Mouse (Mus musculus) myocyte (in vitro differentiated cells): Measurements from ENCODE around the gene Cars.

ENCODE experiments used
- E2F4 ChIP-seq: IDR thresholded peaks from one replicate; pipeline ENCODE4 v1.6.1; 2011; ENCODE audit warnings: mild to moderate bottlenecking, control low read depth, moderate library complexity; ENCODE audit not compliant: insufficient read depth
- MAX ChIP-seq: IDR thresholded peaks from one replicate; pipeline ENCODE4 v1.6.1; 2011; ENCODE audit warnings: low read depth, mild to moderate bottlenecking, control low read depth
- MYOG ChIP-seq, 3 experiments: IDR thresholded peaks; one replicate each; pipeline ENCODE4 v1.6.1; 2011; ENCODE audit warnings: control low read depth in 2 of 3, low read depth in 2 of 3, mild to moderate bottlenecking in 2 of 3; ENCODE audit not compliant: insufficient read length in 2 of 3, control insufficient read depth in 1 of 3, insufficient read depth in 1 of 3
- POLR2A ChIP-seq: IDR thresholded peaks from one replicate; pipeline ENCODE4 v1.6.1; 2011; ENCODE audit warnings: low read depth, mild to moderate bottlenecking, control low read depth, moderate library complexity; ENCODE audit not compliant: insufficient read length
- POLR2AphosphoS2 ChIP-seq: IDR thresholded peaks from one replicate; pipeline ENCODE4 v1.6.1; 2011; ENCODE audit warnings: low read depth, control low read depth; ENCODE audit not compliant: insufficient read length
- REST ChIP-seq: IDR thresholded peaks from one replicate; pipeline ENCODE4 v1.6.1; 2011; ENCODE audit warnings: mild to moderate bottlenecking, control low read depth, moderate library complexity; ENCODE audit not compliant: insufficient read depth, insufficient read length
- SRF ChIP-seq: IDR thresholded peaks from one replicate; pipeline ENCODE4 v1.6.1; 2011; ENCODE audit warnings: low read depth; ENCODE audit not compliant: control insufficient read depth, insufficient read length
- TCF3 ChIP-seq: IDR thresholded peaks from one replicate; pipeline ENCODE4 v1.6.1; 2011; ENCODE audit warnings: low read depth, control low read depth; ENCODE audit not compliant: insufficient read length
- USF1 ChIP-seq: IDR thresholded peaks from one replicate; pipeline ENCODE4 v1.6.1; 2011; ENCODE audit warnings: low read depth, mild to moderate bottlenecking, control low read depth, moderate library complexity

- TF ChIP-seq POLR2A (peak; percentile 77), POLR2AphosphoS2 (peak; percentile 57), TCF3 (no peak), USF1 (no peak), SRF (no peak), MYOG (IDR thresholded peaks at IDR 0.05; ENCODE audit: control insufficient read depth in 1 of 3, insufficient read depth in 1 of 3, insufficient read length in 2 of 3, low read depth in 2 of 3) (no peak), REST (no peak), MAX (no peak), E2F4 (peak; percentile 63)
These were observed at the start of gene Cars for GRCm38 (mm10) chr7:143599428-143600230.
